Mouse (Mus musculus) G1E (cell line): ENCODE data around the gene Olfr850. TPM values are rescaled to one million over a fixed set of nuclear protein-coding genes. Genes with fewer than 3 reads are reported as not detected.

Experiments used
- ATAC-seq: 2 replicates; pipeline ENCODE4 v1.8.0; 2016; ENCODE audit warnings: mild to moderate bottlenecking; ENCODE audit not compliant: insufficient number of reproducible peaks, poor library complexity, low FRiP score, severe bottlenecking; ENCODE audit errors: extremely low read depth
- DNase-seq: peaks from one replicate; pipeline ENCODE4 v3.0.0; 2012; ENCODE audit warnings: low spot score
- H3K27me3 ChIP-seq: 2 replicates; pipeline ENCODE4 v1.6.1; 2012; ENCODE audit warnings: mild to moderate bottlenecking, low read length, inconsistent platforms; ENCODE audit not compliant: insufficient read depth
- H3K36me3 ChIP-seq: replicated peaks from 2 replicates; pipeline ENCODE3; 2012; ENCODE audit warnings: mild to moderate bottlenecking, inconsistent platforms
- H3K4me1 ChIP-seq: 2 replicates; pipeline ENCODE4 v1.6.1; 2012; ENCODE audit warnings: low read depth, low read length, inconsistent platforms, mixed read lengths; ENCODE audit not compliant: insufficient read depth
- H3K4me3 ChIP-seq: 2 replicates; pipeline ENCODE4 v1.5.1; 2012; ENCODE audit warnings: low read depth, mild to moderate bottlenecking, inconsistent platforms, low read length, moderate library complexity, mixed read lengths
- H3K9me3 ChIP-seq: replicated peaks from 2 replicates; pipeline ENCODE4 v1.6.1; 2012; ENCODE audit warnings: inconsistent platforms
- CTCF ChIP-seq: IDR thresholded peaks from 2 replicates; pipeline ENCODE4 v1.5.1; 2012; ENCODE audit warnings: low read depth, low read length, inconsistent platforms, mixed read lengths
- GATA1 ChIP-seq: IDR thresholded peaks from 2 replicates; pipeline ENCODE4 v1.6.1; 2012; ENCODE audit warnings: borderline replicate concordance, low read length, inconsistent platforms, mixed read lengths
- GATA2 ChIP-seq: IDR thresholded peaks from 2 replicates; pipeline ENCODE4 v1.6.1; 2012; ENCODE audit warnings: low read depth, low read length, inconsistent platforms, borderline replicate concordance
- POLR2AphosphoS5 ChIP-seq: IDR thresholded peaks from 2 replicates; pipeline ENCODE4 v1.6.1; 2012; ENCODE audit warnings: low read depth, low read length, inconsistent platforms; ENCODE audit not compliant: insufficient replicate concordance
- TAL1 ChIP-seq: conservative IDR thresholded peaks from 2 replicates; pipeline ENCODE4 v1.6.1; 2012; ENCODE audit warnings: low read depth, low read length, inconsistent platforms, mixed read lengths
- polyA plus RNA-seq: library from polyadenylated mRNA; stranded (reverse); fragments of >175 nt; gene quantifications from 2 replicates; pipeline ENCODE4 v1.2.3, GENCODE M21; 2012
- total RNA-seq, 2 experiments: library from RNA; stranded (forward) in 1 of 2; stranded (reverse) in 1 of 2; fragments of 200-1000 nt in 1 of 2; fragments of >200 nt in 1 of 2; fragmentation: Nextera tagmentation in 1 of 2; gene quantifications; 2 replicates each; pipeline ENCODE4 v1.2.3; 2014 to 2017

Olfr850 gene
- not detected in 2 replicates for total RNA-seq (2014; fragmentation: Nextera tagmentation)
- total RNA-seq (2017), result 0.60 TPM in 1 of 2 replicates, not detected in the other
- not detected in 2 replicates for polyA plus RNA-seq

- Histone ChIP-seq H3K36me3 (no peaks in the 10 kb centered on the region), H3K4me3 (no peak within 1 kb of the TSS), H3K4me1 (no peaks in the 10 kb centered on the region), H3K9me3 (no peaks in the 10 kb centered on the region), H3K27me3 (no peaks in the 10 kb centered on the region)
- TF ChIP-seq TAL1, result no peak
- TF ChIP-seq GATA2, result no peak
- TF ChIP-seq POLR2AphosphoS5, result no peak
- TF ChIP-seq GATA1, result no peak
- TF ChIP-seq CTCF, result no peak
- no peak for ATAC-seq
- DNase-seq, result no peak
Observed at GRCm38 (mm10) chr9:19478148-19478547, at the start of gene Olfr850. Olfr850 (minus strand) TSS chr9:19478248.

DNA sequence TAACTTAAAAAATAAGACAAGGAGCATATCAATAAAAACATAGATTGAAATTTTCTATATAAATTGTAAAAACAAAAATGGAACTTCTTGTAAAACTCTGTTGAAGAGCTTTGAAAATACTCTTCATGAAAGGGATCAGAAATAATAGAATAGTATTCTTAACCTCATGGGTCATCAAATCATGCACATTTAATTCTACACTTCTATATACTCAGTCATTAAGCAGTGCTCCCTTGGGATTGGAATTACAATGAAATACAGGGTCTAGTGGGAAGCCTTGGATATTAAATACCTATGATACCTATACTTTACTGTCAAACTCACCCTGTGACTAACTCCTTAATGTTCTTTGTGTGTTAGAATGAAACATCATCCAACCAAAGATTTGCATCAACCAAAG, 14.9 kb upstream of the Olfr850 start, which contains the start of gene Olfr851:
Olfr851 (plus strand) TSS at position 301 of the 400 bp plus-strand sequence.
- Histone ChIP-seq H3K4me1 (no peaks in the 10 kb centered on the region), H3K4me3 (no peak within 1 kb of the TSS), H3K36me3 (no peaks in the 10 kb centered on the region), H3K9me3 (no peaks in the 10 kb centered on the region), H3K27me3 (no peaks in the 10 kb centered on the region)
- ATAC-seq, result no peak
- DNase-seq, result no peak
- TF ChIP-seq GATA1 (no peak), POLR2AphosphoS5 (no peak), GATA2 (no peak), TAL1 (no peak), CTCF (no peak)

DNA sequence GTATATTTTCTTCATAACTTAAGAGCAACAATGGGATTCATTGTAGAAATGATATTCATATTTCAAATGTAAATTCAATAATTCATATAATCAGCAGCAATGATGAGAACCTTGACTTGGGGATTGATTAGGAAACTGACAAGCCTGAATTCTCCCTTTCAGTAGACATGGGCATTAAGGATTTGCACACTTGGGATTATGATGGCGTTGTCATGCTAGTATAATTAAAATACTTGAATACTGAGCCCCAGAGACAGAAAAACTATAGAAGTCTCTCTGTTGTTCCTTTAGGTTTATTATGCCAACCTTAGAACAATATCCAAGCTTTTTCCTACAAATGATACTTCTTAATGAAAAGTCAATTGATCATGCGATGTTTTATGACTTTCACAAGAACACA, 38.1 kb downstream of the Olfr850 start, which contains the start of gene Olfr849:
Olfr849 (plus strand) TSS at position 301 of the 400 bp plus-strand sequence.
- no peak within 1 kb of the TSS for H3K4me3 ChIP-seq
- ATAC-seq (no peak), DNase-seq (no peak)
- H3K9me3 ChIP-seq, result no peaks in the 10 kb centered on the region
- H3K36me3 ChIP-seq, result no peaks in the 10 kb centered on the region
- no peaks in the 10 kb centered on the region for H3K27me3 ChIP-seq
- TF ChIP-seq POLR2AphosphoS5 (no peak), GATA2 (no peak), GATA1 (no peak), TAL1 (no peak), CTCF (no peak)
- no peaks in the 10 kb centered on the region for H3K4me1 ChIP-seq

Other genes with a start within 250 kb of the Olfr850 start
- not detected in 2 replicates for gene Olfr843, start 226.3 kb downstream of the Olfr850 start, total RNA-seq (2014; fragmentation: Nextera tagmentation)
- 0.06 and 0.11 TPM in 2 replicates for gene Olfr843, start 226.3 kb downstream of the Olfr850 start, total RNA-seq (2017)
- not detected in 2 replicates for gene Olfr843, start 226.3 kb downstream of the Olfr850 start, polyA plus RNA-seq
- gene Olfr844, start 161.9 kb downstream of the Olfr850 start, total RNA-seq (2014; fragmentation: Nextera tagmentation), result not detected in 2 replicates
- 0.11 and 0.17 TPM in 2 replicates for gene Olfr844, start 161.9 kb downstream of the Olfr850 start, total RNA-seq (2017)
- not detected in 2 replicates for gene Olfr844, start 161.9 kb downstream of the Olfr850 start, polyA plus RNA-seq
- gene Olfr845, start 141.8 kb downstream of the Olfr850 start, total RNA-seq (2014; fragmentation: Nextera tagmentation), result not detected in 2 replicates
- 0.11 and 0.12 TPM in 2 replicates for gene Olfr845, start 141.8 kb downstream of the Olfr850 start, total RNA-seq (2017)
- not detected in 2 replicates for gene Olfr845, start 141.8 kb downstream of the Olfr850 start, polyA plus RNA-seq
- not detected in 2 replicates for gene Olfr846, start 114.2 kb downstream of the Olfr850 start, total RNA-seq (2014; fragmentation: Nextera tagmentation)
- 0.22 and 0.29 TPM in 2 replicates for gene Olfr846, start 114.2 kb downstream of the Olfr850 start, total RNA-seq (2017)
- gene Olfr846, start 114.2 kb downstream of the Olfr850 start, polyA plus RNA-seq, result not detected in 2 replicates
- gene Olfr847, start 99.6 kb downstream of the Olfr850 start, total RNA-seq (2014; fragmentation: Nextera tagmentation), result not detected in 2 replicates
- not detected in 2 replicates for gene Olfr847, start 99.6 kb downstream of the Olfr850 start, total RNA-seq (2017)
- not detected in 2 replicates for gene Olfr847, start 99.6 kb downstream of the Olfr850 start, polyA plus RNA-seq
- not detected in 2 replicates for gene Olfr849, start 38.0 kb downstream of the Olfr850 start, total RNA-seq (2014; fragmentation: Nextera tagmentation)
- 0.05 and 0.06 TPM in 2 replicates for gene Olfr849, start 38.0 kb downstream of the Olfr850 start, total RNA-seq (2017)
- not detected in 2 replicates for gene Olfr849, start 38.0 kb downstream of the Olfr850 start, polyA plus RNA-seq
- gene Olfr851, start 15.0 kb upstream of the Olfr850 start, total RNA-seq (2014; fragmentation: Nextera tagmentation), result not detected in 2 replicates
- 0.11 TPM in 1 of 2 replicates, not detected in the other for gene Olfr851, start 15.0 kb upstream of the Olfr850 start, total RNA-seq (2017)
- not detected in 2 replicates for gene Olfr851, start 15.0 kb upstream of the Olfr850 start, polyA plus RNA-seq
- gene Olfr853, start 62.8 kb upstream of the Olfr850 start, total RNA-seq (2014; fragmentation: Nextera tagmentation), result not detected in 2 replicates
- 0.22 TPM in 1 of 2 replicates, not detected in the other for gene Olfr853, start 62.8 kb upstream of the Olfr850 start, total RNA-seq (2017)
- gene Olfr853, start 62.8 kb upstream of the Olfr850 start, polyA plus RNA-seq, result not detected in 2 replicates
- not detected in 2 replicates for gene Olfr854, start 89.1 kb upstream of the Olfr850 start, total RNA-seq (2014; fragmentation: Nextera tagmentation)
- 0.49 TPM in 1 of 2 replicates, not detected in the other for gene Olfr854, start 89.1 kb upstream of the Olfr850 start, total RNA-seq (2017)
- not detected in 2 replicates for gene Olfr854, start 89.1 kb upstream of the Olfr850 start, polyA plus RNA-seq
- gene Olfr855, start 104.4 kb upstream of the Olfr850 start, total RNA-seq (2014; fragmentation: Nextera tagmentation), result not detected in 2 replicates
- 0.05 TPM in 1 of 2 replicates, not detected in the other for gene Olfr855, start 104.4 kb upstream of the Olfr850 start, total RNA-seq (2017)
- gene Olfr855, start 104.4 kb upstream of the Olfr850 start, polyA plus RNA-seq, result not detected in 2 replicates
- gene Zfp317, start 143.9 kb upstream of the Olfr850 start, total RNA-seq (2014; fragmentation: Nextera tagmentation), result 46.0 and 51.4 TPM in 2 replicates
- 45.9 and 46.5 TPM in 2 replicates for gene Zfp317, start 143.9 kb upstream of the Olfr850 start, total RNA-seq (2017)
- 1.2 and 1.6 TPM in 2 replicates for gene Zfp317, start 143.9 kb upstream of the Olfr850 start, polyA plus RNA-seq
- gene Olfr857, start 231.2 kb upstream of the Olfr850 start, total RNA-seq (2014; fragmentation: Nextera tagmentation), result not detected in 2 replicates
- 0.52 TPM in 1 of 2 replicates, not detected in the other for gene Olfr857, start 231.2 kb upstream of the Olfr850 start, total RNA-seq (2017)
- not detected in 2 replicates for gene Olfr857, start 231.2 kb upstream of the Olfr850 start, polyA plus RNA-seq